Mouse (Mus musculus) left cerebral cortex, adult 2 months (tissue): Measurements from ENCODE around the gene Uba5. TPM values are rescaled to one million over a fixed set of nuclear protein-coding genes. Genes with fewer than 3 reads are reported as not detected.

ENCODE experiments used
- DNase-seq, 2 experiments: peaks; one replicate each; pipeline ENCODE4 v3.0.0; 2021 to 2022; ENCODE audit warnings: low spot score in 2 of 2, mixed read lengths in 1 of 2; ENCODE audit errors: extremely low spot score in 1 of 2
- H3K27ac ChIP-seq: fragments of 200-600 bp; 2 replicates; pipeline ENCODE4 v1.8.1; 2022
- H3K4me3 ChIP-seq: fragments of 200-600 bp; 2 replicates; pipeline ENCODE4 v1.8.1; 2022
- CTCF ChIP-seq: fragments of 200-600 bp; IDR thresholded peaks from 2 replicates; pipeline ENCODE4 v1.8.1; 2022; ENCODE audit warnings: antibody characterized with exemption, mild to moderate bottlenecking, moderate library complexity
- intact Hi-C: fragments of 180-260 bp; cut with DNase I; formaldehyde crosslinking; loops from one replicate; pipeline ENCODE4 v1.15.1; 2025
- total RNA-seq, 2 experiments: library from RNA; stranded (reverse); gene quantifications; 2 replicates each; pipeline ENCODE4 v1.2.3; 2021

Gene Uba5
- total RNA-seq, 2 experiments from 2014 or later = 39.2 to 42.2 TPM

DNA sequence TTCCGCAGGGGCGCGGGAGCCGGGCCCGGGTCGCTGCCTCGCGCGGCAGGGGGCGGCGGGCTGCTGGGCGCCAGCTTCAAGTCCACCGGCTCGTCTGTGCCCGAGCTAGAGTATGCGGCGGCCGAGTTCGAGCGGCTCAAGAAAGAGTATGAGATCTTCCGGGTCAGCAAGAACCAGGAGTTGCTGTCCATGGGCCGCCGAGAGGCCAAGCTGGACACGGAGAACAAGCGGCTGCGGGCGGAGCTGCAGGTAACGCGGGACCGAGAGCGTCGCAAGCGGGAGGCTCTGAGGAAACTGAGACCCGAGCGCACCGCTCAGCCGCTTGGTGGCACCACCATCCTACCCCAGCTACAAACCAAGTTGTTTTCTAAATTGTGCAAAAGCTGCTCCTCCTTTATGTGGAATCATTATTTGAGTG, 60.0 kb downstream of the Uba5 start:
- peak; percentile 71 for TF ChIP-seq CTCF
- Histone ChIP-seq H3K4me3 (peak overlapping the region; percentile 79), H3K27ac (peak overlapping the region; percentile 78)
- intact Hi-C loops = loop anchor here (2.0 to 10.0 kb wide), 2 partner anchors 378 to 638 kb away; partner anchors contain the start of gene Cdv3
- peak; percentile 75 to 79 for DNase-seq

DNA sequence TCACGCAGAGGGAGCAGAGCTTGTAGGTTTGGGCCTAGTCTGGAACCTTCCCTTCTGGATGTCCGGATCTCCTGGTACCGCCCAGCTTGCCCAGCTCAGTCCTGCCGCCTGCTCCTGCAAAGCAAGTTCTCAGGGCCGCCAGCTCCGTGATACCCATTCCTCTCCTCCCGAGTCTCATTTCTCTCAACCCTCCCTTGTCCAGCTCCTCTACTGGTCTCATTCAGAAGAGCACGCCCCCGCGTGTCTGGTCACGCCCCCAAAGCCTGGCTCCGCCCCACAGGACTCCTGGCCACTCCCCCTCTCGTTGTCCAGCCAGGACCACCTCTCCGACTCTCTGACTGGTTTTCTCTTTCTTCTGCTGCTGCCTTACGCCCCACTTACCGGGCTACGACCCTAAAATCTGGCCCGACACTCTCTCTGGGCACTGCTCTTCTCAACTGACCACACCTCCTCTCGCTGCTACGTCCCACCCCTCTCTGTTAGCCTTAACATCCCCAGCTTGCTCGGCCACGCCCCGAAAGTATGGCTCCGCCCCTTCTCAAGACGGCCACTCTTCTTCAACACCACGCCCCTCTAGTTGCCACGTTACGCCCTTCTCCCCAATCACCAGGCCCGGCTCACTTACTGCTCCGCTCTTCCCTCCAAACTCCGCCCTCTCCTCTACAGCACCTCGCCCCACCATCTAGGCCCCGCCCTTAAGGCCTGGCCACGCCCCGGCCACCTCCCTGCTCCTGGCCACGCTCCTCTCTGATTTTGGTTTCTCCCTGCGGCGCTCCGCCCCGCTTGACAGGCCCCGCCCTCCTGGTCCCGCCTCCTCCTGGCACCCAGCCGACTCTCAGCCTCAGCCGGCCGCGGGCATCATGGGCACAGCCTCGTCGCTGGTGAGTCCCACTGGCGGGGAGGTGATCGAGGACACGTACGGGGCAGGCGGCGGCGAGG, 60.7 kb downstream of the Uba5 start, which contains the start of gene Nphp3:
Gene Nphp3 (plus strand): TSS at position 624 of the 939 bp plus-strand sequence.
- intact Hi-C loops = loop anchor here (2.0 to 10.0 kb wide), 2 partner anchors 377 to 637 kb away; partner anchors contain the start of gene Cdv3
- no peak; the same call in 1 of the 2 replicates for TF ChIP-seq CTCF
- H3K4me3 ChIP-seq = peak within 1 kb of the TSS; percentile 79
- DNase-seq = peak; percentile 98
- peak within 1 kb of the TSS; percentile 83 for H3K27ac ChIP-seq

GRCm38 (mm10) chr9:104000601-104001000, 62.3 kb downstream of the Uba5 start:
- no peak for DNase-seq
- Histone ChIP-seq H3K4me3 (no peak overlapping the region), H3K27ac (no peak overlapping the region)
- intact Hi-C loops = loop anchor here (10.0 kb wide), 1 partner anchor 636 kb away; the partner anchor contains the start of gene Cdv3
- TF ChIP-seq CTCF = no peak

Other genes starting within 250 kb of the Uba5 start
- 1 to 10 TPM; 7.9 to 8.3 TPM for gene Nphp3, start 60.6 kb downstream of the Uba5 start, total RNA-seq
- gene Gm28305, start 22.5 kb downstream of the Uba5 start, total RNA-seq = not detected
- gene Acad11, start 243 bp upstream of the Uba5 start, total RNA-seq = 10 to 100 TPM; 21.4 to 24.7 TPM
- gene Ackr4, start 63.8 kb upstream of the Uba5 start, total RNA-seq = under 1 TPM in 1 of 2 experiments, not detected in 1; 0.20 TPM
- 10 to 100 TPM; 73.4 to 76.2 TPM for gene Dnajc13, start 199.8 kb upstream of the Uba5 start, total RNA-seq